Mouse (Mus musculus): Measurements from ENCODE around the gene Celsr3.

The Celsr3 gene

DNA sequence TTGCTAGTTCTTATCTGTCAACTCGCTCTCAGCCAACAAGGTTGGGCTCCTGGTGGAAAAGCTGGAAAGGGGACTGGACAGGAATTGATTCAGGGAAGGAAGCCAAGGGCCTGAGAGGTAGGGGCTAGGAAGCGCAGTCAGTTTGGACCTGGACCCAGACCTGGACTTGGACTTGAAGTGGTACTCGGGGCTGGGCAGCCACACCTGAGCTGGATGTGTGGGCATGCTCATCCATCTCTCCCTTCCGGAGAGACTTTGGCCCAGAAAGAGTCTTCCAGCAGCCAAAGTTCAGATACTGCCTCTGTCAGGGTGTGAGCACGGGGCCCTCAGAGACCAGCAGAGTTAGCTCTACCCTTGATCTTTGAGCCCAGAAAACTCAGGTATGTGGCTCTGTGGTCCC, 29.2 kb downstream of the Celsr3 start:
- DNase-seq (ENCODE audit: low spot score) = no peak

DNA sequence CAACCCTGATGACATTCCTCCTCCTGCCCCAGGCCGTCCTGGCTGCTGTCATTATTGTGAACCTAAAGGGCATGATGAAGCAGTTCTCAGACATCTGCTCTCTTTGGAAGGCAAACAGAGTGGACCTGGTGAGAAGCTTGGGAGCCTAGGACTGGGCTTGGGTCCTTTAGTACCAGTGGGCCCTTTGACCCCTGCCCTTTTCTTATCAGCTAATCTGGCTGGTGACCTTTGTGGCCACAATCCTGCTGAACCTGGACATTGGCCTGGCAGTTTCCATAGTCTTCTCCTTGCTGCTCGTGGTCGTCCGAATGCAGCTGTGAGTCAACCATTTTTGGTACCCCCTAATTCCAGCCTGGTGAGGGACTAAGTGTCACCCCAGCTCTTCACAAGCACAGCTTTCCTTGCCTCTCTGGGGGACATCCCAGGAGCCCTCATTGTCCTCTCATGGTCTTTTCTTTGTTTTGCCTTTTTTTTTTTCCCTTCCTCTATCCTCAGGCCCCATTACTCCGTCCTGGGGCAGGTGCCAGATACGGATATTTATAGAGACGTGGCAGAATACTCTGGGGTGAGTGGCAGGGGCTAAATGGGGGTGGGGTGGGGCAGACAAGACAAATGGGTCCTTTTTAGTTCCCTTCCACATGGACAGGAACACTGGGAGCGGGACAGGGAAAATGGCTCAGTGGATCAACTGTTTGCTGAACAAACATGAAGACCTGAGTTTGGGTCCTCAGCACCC, 32.8 kb downstream of the Celsr3 start:
- no peak for DNase-seq (ENCODE audit: low spot score)
